ENCODE assay signal across 23 mouse cellular contexts in genomic region chr2:136618114-136618513, GRCm38 (mm10).
DNase-seq lines count a peak whose midpoint lies in the region; ATAC-seq and TF ChIP-seq lines count a peak whose summit lies in the region.
"Had no signal": no experiment of that assay in that cellular context is flagged by ENCODE, and none has a peak within 500 bp of the region (broad histone marks: within the 10 kb centered on the region; RNA-seq: fewer than 3 reads in every experiment).

No protein-coding gene starts in this region.

- H3K9me3 ChIP-seq in lung, embryonic 14.5 days (ENCODE audit: low read depth, low read length), result no peaks in the 10 kb centered on the region
- H3K9me3 ChIP-seq in intestine, embryonic 16.5 days (ENCODE audit: control insufficient read depth, low read length), result no peaks in the 10 kb centered on the region
- H3K9me3 ChIP-seq in stomach, embryonic 15.5 days, result no peaks in the 10 kb centered on the region
- H3K9me3 ChIP-seq: embryonic facial prominence, embryonic 12.5 days; limb, embryonic 12.5 days; liver, embryonic 13.5 days; lung, embryonic 15.5 days; midbrain, embryonic 12.5 days had no signal

- no peaks in the 10 kb centered on the region for H3K4me1 ChIP-seq in lung, embryonic 14.5 days (ENCODE audit: insufficient read depth)
- H3K4me1 ChIP-seq in intestine, embryonic 16.5 days (ENCODE audit: control insufficient read depth, insufficient read depth, low read length), result no peaks in the 10 kb centered on the region
- H3K4me1 ChIP-seq in stomach, embryonic 15.5 days, result no peaks in the 10 kb centered on the region
- H3K4me1 ChIP-seq: embryonic facial prominence, embryonic 12.5 days; liver, embryonic 13.5 days; lung, embryonic 15.5 days; midbrain, embryonic 12.5 days had no signal

- no peak overlapping the region for H3K4me2 ChIP-seq in lung, embryonic 14.5 days
- H3K4me2 ChIP-seq in intestine, embryonic 16.5 days (ENCODE audit: low read depth, low read length), result no peak overlapping the region
- H3K4me2 ChIP-seq in stomach, embryonic 15.5 days, result no peak overlapping the region
- H3K4me2 ChIP-seq: embryonic facial prominence, embryonic 12.5 days; hindbrain, embryonic 14.5 days; limb, embryonic 12.5 days; liver, embryonic 13.5 days; lung, embryonic 15.5 days; midbrain, embryonic 12.5 days had no signal

- H3K4me3 ChIP-seq in lung, embryonic 14.5 days (ENCODE audit: low read depth, low read length), result no peak overlapping the region
- no peak overlapping the region for H3K4me3 ChIP-seq in intestine, embryonic 16.5 days (ENCODE audit: low read length)
- H3K4me3 ChIP-seq in stomach, embryonic 15.5 days (replicated peaks), result no peak overlapping the region
- H3K4me3 ChIP-seq: embryonic facial prominence, embryonic 12.5 days; limb, embryonic 12.5 days; liver, embryonic 13.5 days; lung, embryonic 15.5 days; midbrain, embryonic 12.5 days had no signal

- 35% methylated on average over 2 of the region's 2 CpGs for WGBS in lung, embryonic 14.5 days
- 48% methylated on average over 2 of the region's 2 CpGs for WGBS in intestine, embryonic 16.5 days
- 44% methylated on average over 2 of the region's 2 CpGs for WGBS in stomach, embryonic 15.5 days

- H3K27me3 ChIP-seq in lung, embryonic 14.5 days (ENCODE audit: insufficient read depth, low read length), result no peaks in the 10 kb centered on the region
- H3K27me3 ChIP-seq in intestine, embryonic 16.5 days (replicated peaks; ENCODE audit: control insufficient read depth, insufficient read depth, low read length), result no peaks in the 10 kb centered on the region
- H3K27me3 ChIP-seq in stomach, embryonic 15.5 days (replicated peaks), result no peaks in the 10 kb centered on the region
- H3K27me3 ChIP-seq: embryonic facial prominence, embryonic 12.5 days; limb, embryonic 12.5 days; liver, embryonic 13.5 days; lung, embryonic 15.5 days; midbrain, embryonic 12.5 days had no signal

- DNase-seq in lung, embryonic 14.5 days, result no peak
- DNase-seq in lung, postnatal 14 days, result no peak
- peak; percentile 63 for DNase-seq in adipocyte (ENCODE audit: low spot score)
- DNase-seq in layer of hippocampus, postnatal 10 days (ENCODE audit: low spot score in 2 of 2), result no peak
- DNase-seq in layer of hippocampus, postnatal 14 days (ENCODE audit: low spot score in 2 of 2), result no peak
- DNase-seq: cerebellum, adult 9-11 months; forebrain, postnatal 0 days; heart, adult 18-20 months; heart, postnatal 36 days; kidney, adult 11 months; kidney, postnatal 14 days; layer of hippocampus, adult 9-11 months; liver, embryonic 13.5 days; retina, postnatal 1 day; thymus, postnatal 36 days had no signal

- H3K9ac ChIP-seq in lung, embryonic 14.5 days, result no peak overlapping the region
- H3K9ac ChIP-seq in intestine, embryonic 16.5 days (ENCODE audit: low read depth, low read length), result no peak overlapping the region
- no peak overlapping the region for H3K9ac ChIP-seq in stomach, embryonic 15.5 days
- H3K9ac ChIP-seq: embryonic facial prominence, embryonic 12.5 days; forebrain, postnatal 0 days; hindbrain, embryonic 14.5 days; limb, embryonic 12.5 days; liver, embryonic 13.5 days; lung, embryonic 15.5 days; midbrain, embryonic 12.5 days had no signal

- TF ChIP-seq CTCF in lung, embryonic 14.5 days (IDR thresholded peaks at IDR 0.05; ENCODE audit: low read depth), result no peak

- no peaks in the 10 kb centered on the region for H3K36me3 ChIP-seq in lung, embryonic 14.5 days (ENCODE audit: insufficient read depth)
- no peaks in the 10 kb centered on the region for H3K36me3 ChIP-seq in intestine, embryonic 16.5 days (ENCODE audit: control insufficient read depth, insufficient read depth, low read length)
- H3K36me3 ChIP-seq in stomach, embryonic 15.5 days, result no peaks in the 10 kb centered on the region
- H3K36me3 ChIP-seq: embryonic facial prominence, embryonic 12.5 days; limb, embryonic 12.5 days; liver, embryonic 13.5 days; lung, embryonic 15.5 days; midbrain, embryonic 12.5 days had no signal

- peak; percentile 41; the same call in 1 of the 2 replicates for ATAC-seq in lung, embryonic 14.5 days (ENCODE audit: insufficient read depth)
- ATAC-seq in intestine, embryonic 16.5 days, result peak; percentile 40; the same call in 1 of the 2 replicates
- ATAC-seq in stomach, embryonic 15.5 days (ENCODE audit: insufficient read depth, low FRiP score, low read depth), result peak; percentile 68
- ATAC-seq: forebrain, postnatal 0 days had no signal

- no peak overlapping the region for H3K27ac ChIP-seq in lung, embryonic 14.5 days (ENCODE audit: low read depth)
- H3K27ac ChIP-seq in intestine, embryonic 16.5 days (ENCODE audit: low read length), result no peak overlapping the region
- H3K27ac ChIP-seq in stomach, embryonic 15.5 days, result 0 out of 2 replicates have a peak overlapping the region, but pooled peaks have one; percentile 35
- H3K27ac ChIP-seq: embryonic facial prominence, embryonic 12.5 days; hindbrain, embryonic 14.5 days; limb, embryonic 12.5 days; liver, embryonic 13.5 days; lung, embryonic 15.5 days; macrophage; midbrain, embryonic 12.5 days had no signal
